Mouse (Mus musculus) liver, adult 2 months (tissue): ENCODE measurements around the gene Acaca.

ENCODE experiments used
- CTCF ChIP-seq: fragments of 200-500 bp; IDR thresholded peaks from 2 replicates; pipeline ENCODE4 v1.5.1; 2011; ENCODE audit warnings: low read depth, low read length, control low read depth
- POLR2A ChIP-seq: fragments of 200-500 bp; IDR thresholded peaks from 2 replicates; pipeline ENCODE4 v1.6.1; 2011; ENCODE audit warnings: low read length, control low read depth; ENCODE audit not compliant: insufficient read depth; ENCODE audit errors: extremely low read depth

GRCm38 (mm10) chr11:84281280-84281679 lies 151.8 kb downstream of the Acaca start:
- TF ChIP-seq CTCF = no peak
- no peak for TF ChIP-seq POLR2A
